Mouse (Mus musculus) hindbrain, embryonic 15.5 days (tissue): ENCODE results near the gene Mst1. TPM values are rescaled to one million over a fixed set of nuclear protein-coding genes. Genes with fewer than 3 reads are reported as not detected.

Source experiments
- ATAC-seq: fragments of 200-750 bp; cut with Nextera tagmentation; 2 replicates; pipeline ENCODE4 v1.8.0; 2017; ENCODE audit warnings: low read depth, moderate number of reproducible peaks, moderate TSS enrichment; ENCODE audit not compliant: low FRiP score
- H3K27ac ChIP-seq: fragments of 300-500 bp; sonication (generic); replicated peaks from 2 replicates; pipeline ENCODE4 v1.5.1; 2015; ENCODE audit warnings: mild to moderate bottlenecking, inconsistent platforms
- H3K27me3 ChIP-seq: fragments of 300-500 bp; sonication (generic); 2 replicates; pipeline ENCODE4 v1.6.1; 2015; ENCODE audit warnings: control low read depth, inconsistent platforms
- H3K36me3 ChIP-seq: fragments of 300-500 bp; sonication (generic); 2 replicates; pipeline ENCODE4 v1.6.1; 2015; ENCODE audit warnings: control low read depth, inconsistent platforms
- H3K4me1 ChIP-seq: fragments of 300-500 bp; sonication (generic); replicated peaks from 2 replicates; pipeline ENCODE4 v1.6.1; 2015; ENCODE audit warnings: control low read depth, inconsistent platforms
- H3K4me2 ChIP-seq: fragments of 300-500 bp; sonication (generic); 2 replicates; pipeline ENCODE4 v1.6.1; 2015; ENCODE audit warnings: moderate library complexity, mild to moderate bottlenecking, inconsistent platforms
- H3K4me3 ChIP-seq: fragments of 300-500 bp; sonication (generic); 2 replicates; pipeline ENCODE4 v1.5.1; 2015; ENCODE audit warnings: mild to moderate bottlenecking, inconsistent platforms
- H3K9ac ChIP-seq: fragments of 300-500 bp; sonication (generic); 2 replicates; pipeline ENCODE4 v1.6.1; 2015; ENCODE audit warnings: inconsistent platforms
- H3K9me3 ChIP-seq: fragments of 300-500 bp; sonication (generic); 2 replicates; pipeline ENCODE4 v1.6.1; 2016; ENCODE audit warnings: control low read depth, inconsistent platforms
- WGBS: fragments of 180-500 bp; shearing (Covaris S2); methylation state at CpG from one replicate; pipeline ENCODE4 v1.1.7; 2015; 5-methylcytosine and 5-hydroxymethylcytosine counted together
- polyA plus RNA-seq: library from polyadenylated mRNA; unstranded; fragments of >200 nt; fragmentation: Nextera tagmentation; extraction: Ambion mirVana; gene quantifications from 2 replicates; pipeline ENCODE4 v1.2.1, GENCODE M21; 2015

Mst1 gene
- polyA plus RNA-seq, 1 experiment from 2014 or later: 0.18 TPM

GRCm38 (mm10) chr9:108051931-108052220 lies 28.4 kb upstream of the Mst1 start:
- Histone ChIP-seq H3K9ac (no peak overlapping the region), H3K4me1 (peaks cover 38% of the 10 kb centered on the region), H3K27ac (no peak overlapping the region), H3K4me2 (no peak overlapping the region), H3K27me3 (no peaks in the 10 kb centered on the region), H3K4me3 (no peak overlapping the region), H3K9me3 (no peaks in the 10 kb centered on the region), H3K36me3 (peaks cover 15% of the 10 kb centered on the region)
- WGBS: 87% methylated on average over 4 of the region's 4 CpGs
- no peak for ATAC-seq

GRCm38 (mm10) chr9:108052411-108052810 lies 27.8 kb upstream of the Mst1 start:
- no peak overlapping the region for H3K4me2 ChIP-seq
- no peak for ATAC-seq
- no peaks in the 10 kb centered on the region for H3K27me3 ChIP-seq
- H3K36me3 ChIP-seq: peaks cover 13% of the 10 kb centered on the region
- 81% methylated on average over 7 of the region's 7 CpGs for WGBS
- no peak overlapping the region for H3K4me3 ChIP-seq
- H3K9ac ChIP-seq: no peak overlapping the region
- H3K9me3 ChIP-seq: no peaks in the 10 kb centered on the region
- peaks cover 38% of the 10 kb centered on the region for H3K4me1 ChIP-seq
- no peak overlapping the region; the same call in 1 of the 2 replicates for H3K27ac ChIP-seq

GRCm38 (mm10) chr9:108052885-108053664 lies 27.2 kb upstream of the Mst1 start, which contains the start of gene Amigo3:
Gene Amigo3 (plus strand): TSS chr9:108053159.
- 59% methylated on average over 20 of the region's 20 CpGs for WGBS
- Histone ChIP-seq H3K9ac (no peak within 1 kb of the TSS), H3K4me2 (peak within 1 kb of the TSS; percentile 34; the same call in 1 of the 2 replicates), H3K36me3 (peaks cover 18% of the 10 kb centered on the region), H3K4me3 (no peak within 1 kb of the TSS), H3K27me3 (no peaks in the 10 kb centered on the region), H3K4me1 (peaks cover 31% of the 10 kb centered on the region), H3K27ac (no peak within 1 kb of the TSS; the same call in 1 of the 2 replicates), H3K9me3 (no peaks in the 10 kb centered on the region)
- peak; percentile 25; the same call in 1 of the 2 replicates for ATAC-seq

- no peak for ATAC-seq
- WGBS: 92% methylated on average over 15 of the region's 15 CpGs
- no peak overlapping the region for H3K4me3 ChIP-seq
- H3K27me3 ChIP-seq: no peaks in the 10 kb centered on the region
- no peaks in the 10 kb centered on the region for H3K9me3 ChIP-seq
- H3K27ac ChIP-seq: no peak overlapping the region
- no peak overlapping the region for H3K9ac ChIP-seq
- H3K36me3 ChIP-seq: peaks cover 22% of the 10 kb centered on the region
- H3K4me1 ChIP-seq: peaks cover 26% of the 10 kb centered on the region
- H3K4me2 ChIP-seq: no peak overlapping the region
Observed at GRCm38 (mm10) chr9:108053665-108054225, 26.5 kb upstream of the Mst1 start.

- Histone ChIP-seq H3K27ac (no peak overlapping the region), H3K9ac (no peak overlapping the region), H3K36me3 (peaks cover 30% of the 10 kb centered on the region), H3K4me2 (no peak overlapping the region), H3K27me3 (no peaks in the 10 kb centered on the region), H3K4me1 (peaks cover 24% of the 10 kb centered on the region), H3K9me3 (no peaks in the 10 kb centered on the region), H3K4me3 (no peak overlapping the region)
- 90% methylated on average over 22 of the region's 22 CpGs for WGBS
- ATAC-seq: no peak
Observed at GRCm38 (mm10) chr9:108054331-108055040, 25.8 kb upstream of the Mst1 start.

GRCm38 (mm10) chr9:108055061-108055460 lies 25.2 kb upstream of the Mst1 start:
- WGBS: 90% methylated on average over 1 of the region's 1 CpGs
- no peaks in the 10 kb centered on the region for H3K27me3 ChIP-seq
- ATAC-seq: no peak
- peaks cover 18% of the 10 kb centered on the region for H3K4me1 ChIP-seq
- no peak overlapping the region for H3K4me2 ChIP-seq
- H3K9ac ChIP-seq: no peak overlapping the region
- H3K9me3 ChIP-seq: no peaks in the 10 kb centered on the region
- no peak overlapping the region for H3K27ac ChIP-seq
- no peak overlapping the region for H3K4me3 ChIP-seq
- H3K36me3 ChIP-seq: peaks cover 36% of the 10 kb centered on the region

- H3K4me3 ChIP-seq: no peak overlapping the region
- no peak overlapping the region for H3K9ac ChIP-seq
- no peaks in the 10 kb centered on the region for H3K27me3 ChIP-seq
- H3K4me1 ChIP-seq: peaks cover 11% of the 10 kb centered on the region
- no peak overlapping the region for H3K27ac ChIP-seq
- H3K4me2 ChIP-seq: no peak overlapping the region
- H3K9me3 ChIP-seq: no peaks in the 10 kb centered on the region
- WGBS: 91% methylated on average over 6 of the region's 6 CpGs
- ATAC-seq: no peak
- peaks cover 38% of the 10 kb centered on the region for H3K36me3 ChIP-seq
Observed at GRCm38 (mm10) chr9:108055661-108056237, 24.5 kb upstream of the Mst1 start.

GRCm38 (mm10) chr9:108056361-108057261 lies 23.6 kb upstream of the Mst1 start:
- H3K4me3 ChIP-seq: no peak overlapping the region
- H3K4me2 ChIP-seq: no peak overlapping the region
- 83% methylated on average over 28 of the region's 28 CpGs for WGBS
- H3K27ac ChIP-seq: no peak overlapping the region
- H3K9ac ChIP-seq: no peak overlapping the region
- ATAC-seq: no peak
- no peaks in the 10 kb centered on the region for H3K27me3 ChIP-seq
- H3K4me1 ChIP-seq: peaks cover 10% of the 10 kb centered on the region
- H3K9me3 ChIP-seq: no peaks in the 10 kb centered on the region
- H3K36me3 ChIP-seq: peaks cover 38% of the 10 kb centered on the region

- Histone ChIP-seq H3K4me1 (peaks cover 10% of the 10 kb centered on the region), H3K36me3 (peaks cover 37% of the 10 kb centered on the region), H3K9me3 (no peaks in the 10 kb centered on the region), H3K4me2 (no peak overlapping the region), H3K27me3 (no peaks in the 10 kb centered on the region), H3K27ac (no peak overlapping the region), H3K4me3 (no peak overlapping the region), H3K9ac (no peak overlapping the region)
- WGBS: 91% methylated on average over 5 of the region's 5 CpGs
- ATAC-seq: no peak
Observed at GRCm38 (mm10) chr9:108057262-108057562, 23.0 kb upstream of the Mst1 start.

GRCm38 (mm10) chr9:108058291-108058690 lies 21.9 kb upstream of the Mst1 start:
- Histone ChIP-seq H3K4me2 (no peak overlapping the region), H3K27ac (no peak overlapping the region), H3K9me3 (no peaks in the 10 kb centered on the region), H3K27me3 (no peaks in the 10 kb centered on the region), H3K4me1 (no peaks in the 10 kb centered on the region), H3K4me3 (no peak overlapping the region), H3K36me3 (peaks cover 43% of the 10 kb centered on the region), H3K9ac (no peak overlapping the region)
- ATAC-seq: no peak
- WGBS: 92% methylated on average over 9 of the region's 9 CpGs

GRCm38 (mm10) chr9:108062142-108062541 lies 18.1 kb upstream of the Mst1 start:
- Histone ChIP-seq H3K27ac (no peak overlapping the region), H3K4me1 (no peaks in the 10 kb centered on the region), H3K9ac (no peak overlapping the region), H3K9me3 (no peaks in the 10 kb centered on the region), H3K4me2 (no peak overlapping the region), H3K4me3 (no peak overlapping the region), H3K27me3 (no peaks in the 10 kb centered on the region), H3K36me3 (peaks cover 39% of the 10 kb centered on the region)
- ATAC-seq: no peak
- 91% methylated on average over 3 of the region's 3 CpGs for WGBS
